Mouse (Mus musculus) regulatory T cell (primary cell): ENCODE measurements around the gene Pth1r.
"Not testable (repeated sequence)": the region's sequence is repeated elsewhere in the genome, so short reads cannot be mapped to it uniquely, and the experiment has no call there.

Experiments
- in situ Hi-C: fragments of 300-600 bp; cut with MboI, MseI; formaldehyde crosslinking; loops from one replicate; pipeline ENCODE4 v1.15.1; 2025; ENCODE audit warnings: high pct_unique_total_duplicates

Pth1r gene

DNA sequence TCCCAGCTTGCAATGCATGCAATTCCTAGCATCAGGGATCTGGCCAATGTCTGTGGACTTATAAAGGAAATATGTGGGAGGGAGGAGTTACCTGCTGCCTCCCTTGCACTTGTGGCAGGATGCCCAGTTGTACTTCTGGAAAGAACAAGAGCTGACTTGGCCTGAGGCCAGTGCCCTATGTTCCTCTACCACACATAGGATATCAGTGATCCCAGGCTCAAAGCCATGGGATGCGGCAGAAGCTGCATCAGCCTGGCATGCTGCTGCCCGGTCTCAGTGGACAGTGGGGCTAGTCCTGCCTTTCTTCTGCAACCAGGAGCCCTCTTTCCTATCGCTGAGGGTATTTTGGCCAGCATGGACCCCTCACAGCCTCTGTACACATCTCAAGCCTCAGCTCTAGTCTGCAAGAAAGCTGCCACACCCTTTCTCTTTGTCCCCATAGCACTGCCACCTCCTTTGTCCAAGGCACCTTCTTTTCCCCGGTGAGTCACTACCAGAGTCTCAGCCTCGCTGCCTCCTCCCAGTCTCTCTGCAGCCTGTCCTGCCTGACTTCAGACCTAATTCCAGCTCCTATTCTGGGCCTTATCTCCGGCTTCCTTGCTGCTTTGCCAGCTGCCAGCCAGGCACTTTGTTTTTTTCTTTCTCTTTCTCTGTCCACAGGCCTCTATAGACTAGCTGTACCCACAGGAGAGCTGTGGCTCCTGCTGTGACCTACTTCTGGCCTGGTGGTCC is 62.7 kb downstream of the Pth1r start:
- in situ Hi-C loops, result no loop called here

DNA sequence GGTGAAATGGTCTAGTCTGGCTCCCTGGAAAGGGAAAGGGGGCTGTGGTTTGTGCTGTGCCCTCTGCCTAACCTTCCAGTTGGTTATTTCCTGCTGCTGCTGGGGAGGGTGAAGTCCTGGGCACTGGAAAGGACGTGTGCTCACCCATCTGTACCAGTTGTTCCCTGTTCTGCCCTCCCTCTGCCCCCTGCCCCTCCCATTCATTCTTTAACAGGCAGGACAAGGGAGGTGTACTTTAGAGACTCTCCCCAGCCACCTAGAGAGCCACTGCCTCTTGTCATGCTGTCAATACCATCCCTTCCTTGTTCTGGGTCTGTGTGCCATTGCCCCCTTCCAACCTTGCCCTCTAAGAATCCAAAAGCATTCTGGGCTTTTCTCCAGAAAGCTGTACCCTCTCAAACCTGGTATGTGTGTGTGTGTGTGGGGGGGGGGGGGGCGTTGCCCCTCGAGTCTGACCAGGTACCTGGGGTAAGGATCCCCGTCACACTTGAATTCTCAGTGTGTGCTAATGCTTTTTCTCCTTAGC is 63.3 kb downstream of the Pth1r start:
- in situ Hi-C loops, result no loop called here

DNA sequence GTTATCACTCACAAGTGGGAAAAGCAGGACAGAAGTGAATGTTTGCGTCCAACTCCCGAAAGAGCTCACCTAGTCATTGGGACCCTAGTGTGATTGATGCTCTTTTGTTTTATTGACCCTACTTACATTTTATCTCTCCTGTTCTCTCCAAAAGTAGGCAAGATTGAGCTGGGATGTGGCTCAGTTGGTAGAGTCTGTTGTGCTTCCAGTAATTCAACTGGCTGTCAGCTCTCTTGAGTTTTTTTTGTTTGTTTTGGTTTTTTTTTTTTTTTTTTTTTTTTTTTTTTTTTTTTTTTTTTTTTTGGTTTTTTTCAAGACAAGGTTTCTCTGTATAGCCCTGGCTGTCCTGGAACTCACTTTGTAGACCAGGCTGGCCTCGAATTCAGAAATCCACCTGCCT is 64.2 kb downstream of the Pth1r start:
- in situ Hi-C loops, result not testable (repeated sequence)

DNA sequence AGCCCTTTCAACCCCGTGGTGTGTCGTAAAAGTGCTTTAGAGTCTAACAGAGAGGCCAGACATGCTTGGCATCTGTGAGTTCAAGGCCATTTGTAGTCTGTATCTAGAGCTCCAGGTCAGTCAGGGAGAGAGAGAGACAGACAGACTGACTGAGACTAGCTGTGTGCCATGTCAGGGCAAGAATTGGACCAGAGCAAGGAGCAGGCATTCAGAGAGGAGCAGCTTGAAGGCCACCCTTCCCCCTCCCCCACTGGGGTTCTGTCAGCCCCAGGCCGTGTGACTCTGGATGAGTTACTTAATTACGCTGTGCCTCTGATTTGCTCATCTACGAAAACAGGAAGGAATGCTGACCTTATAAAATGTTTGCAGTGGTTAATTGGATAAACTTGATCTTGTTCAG is 64.7 kb downstream of the Pth1r start:
- in situ Hi-C loops, result no loop called here

DNA sequence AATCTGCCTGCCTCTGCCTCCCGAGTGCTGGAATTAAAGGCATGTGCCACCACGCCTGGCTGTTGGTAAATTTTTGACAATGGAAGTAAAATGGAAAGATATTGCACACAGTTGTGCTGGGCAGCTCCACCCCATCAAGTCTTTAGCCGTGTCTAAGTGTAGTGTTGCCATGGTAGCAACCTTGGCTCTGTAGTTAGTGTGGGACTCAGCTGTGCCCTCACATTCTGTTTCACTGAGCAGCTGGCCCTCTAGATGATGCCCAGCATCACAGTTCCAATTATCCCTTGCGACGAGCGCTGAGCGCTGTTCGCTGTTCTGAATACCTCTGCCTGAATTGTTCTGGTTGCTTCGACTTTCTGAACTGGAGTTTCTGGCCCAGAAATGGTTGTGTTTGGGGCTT is 65.1 kb downstream of the Pth1r start:
- in situ Hi-C loops, result no loop called here

DNA sequence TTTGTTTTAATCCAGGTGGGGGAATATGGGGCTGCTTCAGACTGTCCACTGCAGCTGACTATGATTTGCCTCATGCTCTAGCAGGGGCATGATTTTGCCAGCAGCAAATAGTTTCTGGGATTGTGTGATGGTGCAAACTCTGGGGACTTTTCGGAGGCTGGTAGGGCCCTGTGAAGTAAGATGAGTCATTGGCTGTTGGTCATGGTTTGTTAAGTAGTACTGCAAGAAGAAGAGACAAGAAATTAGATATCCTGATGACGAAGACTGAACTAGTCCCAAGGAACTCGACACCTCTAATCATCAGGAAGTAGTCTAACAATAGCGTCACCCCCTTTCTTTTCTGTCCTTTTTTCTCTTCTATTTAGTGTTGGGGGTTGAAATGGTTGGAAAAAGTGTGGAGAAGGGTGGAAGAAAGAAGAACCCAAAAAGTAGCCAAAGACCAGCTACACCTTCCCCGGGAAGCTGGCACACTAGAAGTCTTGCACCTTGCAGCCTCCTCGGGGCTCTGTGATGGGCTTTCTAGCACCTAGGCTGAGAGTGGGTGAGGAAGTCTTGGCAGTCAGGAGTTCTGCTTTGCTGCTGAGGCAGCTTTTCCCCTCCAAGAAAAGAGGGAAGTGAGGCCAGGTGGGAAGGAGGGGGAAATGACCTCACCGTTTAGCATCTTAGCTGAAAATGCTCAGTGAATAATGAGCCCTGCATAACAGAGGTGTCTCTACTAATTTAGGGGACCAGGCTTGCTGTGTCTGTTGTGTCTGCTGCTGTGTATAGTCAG is 66.0 kb downstream of the Pth1r start:
- in situ Hi-C loops, result no loop called here

DNA sequence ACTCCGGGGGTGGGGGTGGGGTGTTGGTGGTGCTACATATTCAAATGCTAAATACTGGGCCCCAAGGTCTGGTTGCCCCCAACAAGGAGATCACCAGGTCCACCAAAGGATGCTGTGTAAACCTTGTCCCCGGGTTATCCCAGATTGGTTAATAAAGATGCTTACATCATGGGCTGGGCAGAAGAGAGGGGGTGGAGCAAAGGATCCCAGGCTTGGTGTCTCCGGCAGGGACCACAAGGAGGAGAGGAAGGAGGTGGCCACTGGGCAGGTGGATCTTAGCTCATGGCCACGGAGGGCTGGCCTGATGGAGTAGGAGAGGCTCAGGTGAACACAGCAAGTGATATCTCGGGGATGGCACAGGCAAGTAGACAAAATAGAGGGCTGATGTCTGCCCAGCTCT is 68.1 kb downstream of the Pth1r start:
- in situ Hi-C loops, result no loop called here

DNA sequence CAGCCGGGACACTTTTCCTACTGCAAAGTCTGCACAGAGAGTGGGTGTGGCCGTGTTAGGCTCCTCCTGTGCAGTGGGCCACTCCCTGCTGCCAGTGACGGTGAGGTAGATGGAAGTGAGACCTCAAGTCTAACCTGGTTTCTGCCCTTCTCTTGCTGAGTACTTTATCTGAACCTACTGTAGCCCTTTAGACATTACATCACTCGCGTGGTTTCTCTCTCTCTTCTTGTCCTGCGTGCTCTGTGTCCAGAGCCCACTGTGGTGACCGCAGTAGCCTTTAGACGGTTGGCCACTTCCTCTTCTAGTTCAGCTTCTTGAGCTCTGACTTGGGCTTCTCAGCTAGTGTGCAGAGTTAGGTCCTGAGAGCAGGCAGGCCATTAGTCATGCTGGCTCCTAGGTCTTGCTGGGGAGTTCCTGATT is 70.4 kb downstream of the Pth1r start:
- in situ Hi-C loops, result no loop called here

DNA sequence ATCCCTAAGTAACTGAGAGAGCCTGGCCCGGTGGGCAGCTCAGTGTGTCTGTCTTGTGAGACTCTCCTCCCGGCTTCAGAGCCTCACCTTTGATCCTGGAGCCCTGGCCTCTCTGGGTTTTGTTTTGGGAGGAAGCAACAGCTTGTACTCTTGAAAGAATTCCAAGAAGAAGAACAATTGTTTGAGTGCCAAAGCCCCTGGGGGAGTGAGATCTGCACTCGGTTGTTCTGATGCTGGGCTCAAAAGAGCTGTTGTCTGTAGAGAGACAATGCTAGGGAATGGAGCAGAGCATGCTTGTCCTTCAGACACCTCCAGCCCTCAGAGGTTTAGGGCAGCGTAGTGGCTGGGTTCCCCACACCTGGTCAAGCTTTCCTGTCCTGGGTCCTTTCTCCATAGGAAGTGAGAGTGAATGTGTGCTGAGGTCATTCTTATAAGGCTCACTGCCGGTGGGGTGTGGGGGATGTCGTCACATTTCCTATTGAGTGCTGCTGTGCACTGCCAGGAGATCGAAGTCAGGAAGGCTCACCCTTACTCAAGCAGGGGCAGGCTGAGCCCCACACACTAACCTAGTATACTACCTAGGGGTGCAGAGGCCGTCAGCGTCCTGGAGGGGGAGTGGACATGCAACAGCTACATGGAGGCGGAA is 73.7 kb downstream of the Pth1r start:
- in situ Hi-C loops, result no loop called here

DNA sequence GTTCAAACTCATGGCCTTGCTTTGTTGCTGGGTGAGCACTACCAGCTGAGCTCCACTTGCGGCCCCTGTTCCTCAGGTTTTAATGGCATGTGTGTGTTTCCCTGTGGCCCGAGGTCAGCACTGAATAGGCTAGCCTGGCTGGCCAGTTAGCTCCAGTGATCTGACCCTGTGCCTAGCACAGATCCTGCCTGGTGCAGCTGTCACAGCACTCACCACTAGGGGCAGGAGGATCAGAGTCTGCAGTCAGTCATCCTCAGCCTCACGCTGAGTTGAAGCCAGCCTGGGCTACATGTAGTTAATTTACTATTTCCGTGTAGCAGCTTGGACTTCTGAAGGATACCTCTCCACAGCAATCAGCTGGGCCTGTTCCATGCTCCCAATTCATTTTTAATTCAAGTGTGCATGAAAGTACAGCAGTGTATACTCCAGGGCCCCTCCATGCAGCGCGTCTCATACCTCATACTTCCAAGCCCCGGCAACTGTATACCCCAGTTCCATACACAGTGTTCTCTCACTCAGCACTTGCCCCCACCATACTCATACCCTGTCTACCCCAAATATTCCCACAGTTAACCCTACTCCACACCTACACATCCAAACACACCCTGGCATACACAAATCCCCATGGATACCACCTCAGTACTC is 74.4 kb downstream of the Pth1r start:
- in situ Hi-C loops, result no loop called here
